Mouse (Mus musculus): ENCODE results near the gene Mgst1. TPM values are rescaled to one million over a fixed set of nuclear protein-coding genes. Genes with fewer than 3 reads are reported as not detected.

Mgst1 gene
- total RNA-seq (2021), result 10 to 100 TPM; 10.4 to 12.2 TPM

DNA sequence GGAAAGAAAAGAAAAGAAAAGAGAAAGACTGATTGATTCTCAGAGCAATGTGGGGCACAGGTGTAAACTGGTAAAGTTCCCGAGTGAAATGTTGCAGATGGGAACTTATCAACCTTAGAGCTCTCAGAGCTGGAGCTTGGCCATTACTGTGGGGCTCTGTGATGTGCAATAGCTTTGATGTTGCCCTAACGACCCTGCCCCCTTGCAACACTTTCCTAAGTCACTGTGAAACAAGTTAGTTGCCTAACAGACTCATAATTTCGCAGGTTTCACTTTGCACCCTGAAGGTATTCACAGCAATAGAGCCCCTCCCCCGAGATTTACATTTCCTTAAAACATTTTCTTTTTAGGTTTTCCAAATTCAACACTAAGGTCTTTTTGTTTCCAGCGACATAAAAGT lies at the start of gene Mgst1:
Mgst1 (plus strand) TSS at position 387 of the 400 bp plus-strand sequence.
- no peak for DNase-seq (ENCODE audit: extremely low spot score in 1 of 2, low spot score in 1 of 2)

DNA sequence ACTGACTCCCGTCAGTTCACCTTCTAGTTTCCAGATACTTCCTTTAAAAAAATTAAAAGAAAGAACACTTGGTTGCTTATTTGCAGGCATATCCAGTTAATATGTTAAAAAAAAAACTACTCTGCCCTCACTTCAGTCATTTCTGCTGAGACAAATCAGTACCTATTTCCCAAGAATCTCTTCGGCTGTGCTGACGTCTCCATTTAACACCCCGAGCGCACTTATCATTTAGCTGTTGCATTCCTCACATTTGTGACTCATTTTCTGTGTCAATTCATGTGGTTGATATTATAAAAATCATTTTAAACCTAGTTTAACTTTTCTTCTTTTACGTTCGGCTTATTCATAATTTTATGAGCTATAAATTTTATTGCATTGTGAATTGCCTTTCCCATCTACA lies 47.7 kb upstream of the Mgst1 start:
- DNase-seq (ENCODE audit: extremely low spot score in 1 of 2, low spot score in 1 of 2), result no peak

DNA sequence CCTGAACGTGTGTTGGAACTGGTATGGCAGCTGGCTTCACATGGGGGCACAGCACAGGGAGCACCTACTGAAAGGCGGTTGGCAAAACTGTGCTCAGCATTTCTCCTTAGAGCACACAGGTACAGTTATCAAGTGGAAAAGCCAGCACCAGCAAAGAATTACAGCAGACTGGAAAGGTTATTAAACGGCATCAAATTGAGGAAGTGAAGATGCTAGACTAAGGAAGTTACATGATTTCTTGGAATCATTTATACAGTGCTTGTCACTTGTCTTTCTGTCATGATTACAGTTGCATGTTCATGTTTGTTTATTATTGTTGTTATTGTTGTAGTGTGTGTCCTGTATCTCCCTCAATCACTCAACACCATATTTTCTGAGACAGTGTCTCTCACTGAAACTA lies 45.1 kb upstream of the Mgst1 start:
- no peak for DNase-seq (ENCODE audit: extremely low spot score in 1 of 2, low spot score in 1 of 2)

DNA sequence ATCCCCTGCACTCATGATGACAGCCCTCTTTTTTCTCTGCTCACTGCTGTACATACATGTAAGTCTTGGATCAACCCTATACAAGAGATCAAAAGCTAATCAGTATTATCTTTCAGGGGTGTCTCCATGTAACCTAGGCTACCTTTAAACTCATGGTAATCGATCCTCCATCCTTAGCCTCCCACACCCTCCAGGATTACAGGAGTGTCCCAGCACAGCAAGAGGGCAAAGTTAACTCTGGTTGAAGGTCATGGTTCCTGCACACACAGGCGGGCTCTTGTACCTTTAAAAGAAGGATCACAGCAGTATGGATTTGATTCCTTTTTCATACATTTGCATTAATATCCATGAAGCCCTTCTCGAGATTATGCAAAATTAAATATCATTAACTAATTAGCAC lies 40.5 kb upstream of the Mgst1 start:
- no peak for DNase-seq (ENCODE audit: extremely low spot score in 1 of 2, low spot score in 1 of 2)

DNA sequence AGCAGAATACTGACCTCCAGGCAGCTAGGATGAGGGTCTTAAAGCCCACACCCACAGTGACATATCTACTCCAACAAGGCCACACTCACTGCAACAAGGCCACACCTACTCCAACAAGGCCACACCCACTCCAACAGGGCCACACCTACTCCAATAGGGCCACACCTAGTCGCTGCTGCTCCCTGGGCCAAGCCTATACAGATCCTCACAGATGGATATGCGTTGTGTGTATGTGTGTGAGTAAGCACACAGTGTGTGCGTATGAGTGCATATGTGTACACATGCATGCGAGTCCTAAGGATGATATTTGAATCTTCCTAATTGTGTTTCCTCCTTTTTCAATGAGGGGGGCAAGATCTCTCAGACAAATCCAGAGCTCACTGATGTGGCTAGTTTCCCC lies 38.3 kb upstream of the Mgst1 start:
- DNase-seq (ENCODE audit: extremely low spot score in 1 of 2, low spot score in 1 of 2), result no peak

DNA sequence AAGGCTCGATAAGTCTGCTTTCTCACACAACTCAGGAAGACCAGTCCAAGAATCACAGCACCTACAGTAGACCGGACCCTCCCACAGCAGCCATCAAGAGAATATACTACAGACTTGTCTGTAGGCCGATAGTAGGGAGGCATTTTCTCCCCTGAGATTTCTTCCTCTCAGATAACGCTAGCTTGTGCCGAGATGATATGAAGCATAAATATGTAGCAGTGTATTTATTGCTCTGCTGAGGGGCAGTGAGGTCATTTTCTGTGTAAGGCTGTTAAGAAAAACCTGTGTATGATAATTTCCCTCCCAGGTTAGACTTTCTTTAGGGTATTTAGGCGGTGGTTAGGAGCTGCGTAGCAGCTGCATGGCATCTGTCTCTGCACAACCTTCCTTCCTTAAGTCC lies 37.2 kb upstream of the Mgst1 start:
- DNase-seq (ENCODE audit: extremely low spot score in 1 of 2, low spot score in 1 of 2), result no peak

DNA sequence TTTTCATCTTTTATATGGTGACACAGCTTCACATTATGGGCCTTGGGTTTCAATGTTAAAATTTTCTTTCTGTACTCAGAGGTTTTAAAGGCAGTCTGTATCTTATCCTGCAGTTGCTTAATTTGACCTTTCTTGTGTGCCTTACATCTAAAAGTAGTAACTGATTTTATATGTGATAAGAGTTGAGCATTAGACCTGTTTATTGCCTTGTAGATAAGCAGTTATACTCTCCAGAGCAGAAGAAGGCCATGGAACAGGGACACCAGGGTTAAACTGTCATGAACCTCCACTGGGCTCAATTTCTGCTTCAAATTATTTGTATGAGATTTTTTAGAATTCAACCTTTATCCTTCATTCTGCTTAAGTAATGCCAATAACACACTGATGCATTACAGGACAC lies 35.6 kb upstream of the Mgst1 start:
- no peak for DNase-seq (ENCODE audit: extremely low spot score in 1 of 2, low spot score in 1 of 2)

DNA sequence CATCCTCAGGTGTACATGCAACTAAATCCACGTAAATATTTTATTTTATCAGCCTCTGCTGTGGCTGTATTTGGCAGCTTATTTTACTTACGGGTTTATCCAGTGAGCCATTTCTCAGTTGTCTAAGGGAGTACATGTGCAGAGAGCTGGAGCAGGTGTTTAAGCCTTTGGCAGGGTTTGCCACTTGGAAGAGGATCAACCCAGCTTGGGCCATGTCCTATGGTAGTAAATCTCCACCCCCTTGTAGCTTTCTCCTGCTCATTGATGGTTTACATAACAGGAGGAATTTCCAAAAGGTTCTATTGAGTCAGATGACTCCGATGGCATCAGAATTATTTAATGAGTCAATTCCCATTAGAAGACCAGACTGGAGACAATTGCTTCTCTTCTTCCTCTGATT lies 22.6 kb upstream of the Mgst1 start:
- DNase-seq (ENCODE audit: extremely low spot score in 1 of 2, low spot score in 1 of 2), result no peak

DNA sequence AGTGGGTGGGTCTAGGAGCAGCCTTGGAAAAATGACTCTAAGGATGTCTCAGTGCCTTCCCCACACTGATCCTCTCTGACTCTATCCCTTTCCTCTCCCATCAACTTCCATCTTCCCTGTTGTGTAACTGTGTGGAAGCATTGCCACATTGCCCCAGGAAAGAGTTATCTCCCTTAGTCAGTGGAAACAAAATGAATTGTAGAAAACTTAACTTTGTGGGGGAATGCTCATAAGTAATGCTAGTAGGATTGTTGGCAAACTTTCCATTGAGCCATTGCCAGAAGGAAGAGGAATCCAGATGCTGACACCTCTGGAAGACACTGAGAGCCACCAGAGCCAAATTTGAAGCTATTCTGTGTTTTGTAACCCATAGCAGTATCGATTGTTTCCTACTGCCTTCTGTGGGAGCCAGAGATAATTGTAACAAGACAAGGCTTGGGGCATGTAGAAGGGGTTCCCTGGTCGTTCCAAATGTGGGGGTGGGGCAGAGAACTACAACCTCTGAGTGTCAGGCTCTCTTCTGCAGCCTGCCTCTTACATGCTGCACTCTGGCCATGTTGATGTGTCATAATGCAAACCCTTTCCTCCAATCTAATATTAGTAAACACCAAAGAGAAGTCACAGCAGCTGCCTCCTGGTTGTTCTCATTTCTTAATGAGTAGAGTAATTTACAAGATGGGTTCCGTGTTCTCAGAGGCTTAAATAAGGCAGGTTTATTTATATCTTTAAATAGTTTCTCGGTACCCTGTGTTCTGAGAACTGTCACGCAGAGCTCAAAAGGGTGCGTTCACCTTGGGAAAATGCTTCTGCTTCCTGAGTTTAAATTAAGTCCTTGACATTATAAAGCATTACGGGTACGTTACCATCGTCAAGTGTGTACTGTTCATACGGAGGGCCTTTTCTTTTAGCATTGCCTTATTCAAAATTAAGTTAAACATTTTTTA lies 11.5 kb upstream of the Mgst1 start:
- DNase-seq (ENCODE audit: extremely low spot score in 1 of 2, low spot score in 1 of 2), result no peak

DNA sequence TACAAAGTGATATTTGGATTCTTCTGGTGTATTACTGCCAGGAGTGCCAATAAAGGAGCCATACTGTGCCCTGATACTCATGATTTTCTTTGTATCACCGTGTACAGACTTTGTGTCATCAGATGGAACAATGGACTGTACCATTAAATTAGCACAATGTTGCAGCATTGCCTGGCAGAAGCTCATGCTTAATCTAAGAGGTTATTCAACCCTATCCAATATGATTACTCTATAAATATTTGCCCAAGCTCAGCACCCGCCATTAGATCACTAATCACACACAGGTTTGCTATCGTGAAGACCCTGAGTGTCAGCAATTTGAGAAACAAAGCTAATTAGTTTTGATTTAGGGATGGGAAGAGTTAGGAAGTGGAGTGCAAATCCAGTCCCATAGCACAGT lies 9.6 kb upstream of the Mgst1 start:
- no peak for DNase-seq (ENCODE audit: extremely low spot score in 1 of 2, low spot score in 1 of 2)

DNA sequence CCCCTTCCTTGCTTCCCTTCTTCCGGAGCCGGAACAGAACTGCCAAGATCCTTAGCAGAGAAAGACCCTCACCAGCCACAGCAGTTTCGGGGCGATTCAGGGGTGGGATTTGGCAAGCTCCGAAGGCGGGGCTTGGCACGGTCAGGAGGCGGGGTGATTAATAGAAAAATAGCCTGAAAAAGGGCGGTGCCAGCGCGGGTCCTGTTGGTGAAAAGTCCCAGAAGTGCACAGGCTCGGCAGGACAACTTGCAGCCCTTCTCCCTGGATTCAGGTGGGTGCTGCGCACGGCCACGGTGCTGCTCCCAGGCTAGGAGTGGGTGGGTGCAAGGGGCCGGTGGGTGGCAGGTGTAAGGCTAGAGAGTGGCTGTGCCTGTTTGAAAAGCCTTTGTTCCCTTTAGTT lies 220 bp downstream of the Mgst1 start:
- no peak for DNase-seq (ENCODE audit: extremely low spot score in 1 of 2, low spot score in 1 of 2)

DNA sequence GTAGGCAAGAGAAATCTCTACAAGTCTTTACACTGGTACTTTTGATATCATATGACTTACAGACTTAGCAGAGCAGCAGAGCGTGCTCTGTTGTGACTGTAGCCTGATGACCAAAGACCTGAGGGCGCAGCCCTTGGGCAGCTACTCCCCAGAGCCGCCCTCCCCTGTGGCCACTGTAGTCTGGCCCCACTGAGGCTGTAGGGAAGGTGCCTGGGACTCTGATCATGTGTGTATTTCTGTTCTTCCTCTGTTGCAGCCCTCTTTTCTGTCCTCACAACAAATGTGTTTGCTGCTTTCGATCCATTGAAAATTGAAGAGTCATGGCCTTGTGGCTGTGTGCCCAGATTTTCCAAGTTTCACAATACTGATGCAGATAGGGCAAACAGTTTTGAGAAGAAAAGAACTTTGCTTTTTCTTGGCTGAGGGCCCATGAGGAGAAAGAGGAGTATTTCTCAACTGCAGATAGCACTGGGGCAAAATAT lies 1.0 kb downstream of the Mgst1 start:
- DNase-seq (ENCODE audit: extremely low spot score in 1 of 2, low spot score in 1 of 2), result no peak

DNA sequence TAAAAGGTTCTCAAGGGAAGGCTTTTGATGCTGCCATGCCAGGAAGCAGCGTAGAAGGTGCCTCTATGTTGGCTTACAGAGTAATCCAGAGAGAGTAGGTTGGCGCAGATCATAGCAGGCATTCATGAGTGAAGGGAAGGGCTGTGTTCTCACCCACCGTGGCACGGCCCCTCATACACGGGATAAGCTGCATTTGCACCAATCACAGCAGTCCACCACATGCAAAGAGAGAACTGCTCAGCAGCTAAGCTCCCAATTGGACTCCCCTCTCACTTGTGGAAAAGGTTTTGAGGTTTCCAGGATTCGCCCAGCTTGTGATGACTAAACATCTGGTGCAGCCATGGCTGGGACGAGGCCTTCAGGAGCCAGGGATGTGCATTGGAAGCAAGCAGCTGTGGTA lies 2.5 kb downstream of the Mgst1 start:
- no peak for DNase-seq (ENCODE audit: extremely low spot score in 1 of 2, low spot score in 1 of 2)

DNA sequence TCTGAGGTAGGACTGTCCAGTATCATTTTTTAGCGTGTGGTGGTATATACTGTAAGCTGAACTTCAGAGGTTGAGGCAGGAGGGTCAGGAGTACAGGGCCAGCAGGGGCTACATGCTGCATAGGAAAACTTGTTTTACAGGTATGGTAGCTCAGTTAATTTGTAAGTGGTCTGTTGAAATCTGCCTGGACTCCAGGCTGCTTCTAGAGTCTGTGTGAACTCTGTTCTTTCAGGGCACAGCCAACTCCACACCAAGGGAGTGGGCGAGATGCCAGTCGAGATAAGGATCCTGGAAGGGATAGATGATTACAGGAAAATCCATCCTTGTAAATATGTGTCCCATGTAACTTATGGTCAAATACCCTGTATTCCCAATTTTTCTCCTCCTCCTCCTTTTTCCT lies 3.3 kb downstream of the Mgst1 start:
- DNase-seq (ENCODE audit: extremely low spot score in 1 of 2, low spot score in 1 of 2), result no peak

DNA sequence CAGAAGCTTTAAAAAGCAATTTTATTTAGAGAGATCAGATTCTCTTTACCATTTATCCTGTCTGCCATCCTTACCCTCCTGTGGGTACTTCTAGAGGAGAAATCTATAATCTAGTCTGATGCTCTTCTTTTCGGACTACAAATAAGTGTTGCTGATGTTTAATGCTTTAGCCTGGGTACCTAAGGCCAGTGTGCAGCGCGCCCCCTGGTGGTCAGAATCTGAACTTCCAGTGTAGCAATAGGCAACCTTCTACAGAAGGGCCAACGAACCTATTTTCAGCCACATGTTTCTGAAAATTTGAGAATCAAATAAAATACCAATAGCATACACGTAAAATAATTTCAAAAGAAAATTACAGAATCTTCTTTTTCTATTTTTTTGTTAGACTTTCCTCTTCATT lies 13.0 kb downstream of the Mgst1 start:
- DNase-seq (ENCODE audit: extremely low spot score in 1 of 2, low spot score in 1 of 2), result peak; percentile 75 to 95

DNA sequence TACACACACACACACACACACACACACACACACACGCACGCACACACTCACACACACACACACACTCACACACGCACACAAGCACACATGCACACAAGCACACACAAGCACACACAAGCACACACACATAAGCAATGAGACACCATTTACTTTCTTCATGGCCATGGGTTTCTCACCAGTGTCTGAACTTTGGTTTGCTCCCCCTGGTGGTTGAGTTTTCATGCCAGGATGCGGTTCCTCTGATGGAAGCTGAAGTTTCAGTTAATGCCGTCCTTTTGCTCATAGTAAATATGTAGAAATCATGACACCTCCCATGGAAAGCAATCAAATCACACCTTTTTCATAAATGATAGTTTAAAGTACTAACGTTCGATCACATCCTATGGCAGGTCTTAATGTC lies 23.8 kb downstream of the Mgst1 start:
- peak in 1 of 2 experiments; percentile 58 for DNase-seq (ENCODE audit: extremely low spot score in 1 of 2, low spot score in 1 of 2)

DNA sequence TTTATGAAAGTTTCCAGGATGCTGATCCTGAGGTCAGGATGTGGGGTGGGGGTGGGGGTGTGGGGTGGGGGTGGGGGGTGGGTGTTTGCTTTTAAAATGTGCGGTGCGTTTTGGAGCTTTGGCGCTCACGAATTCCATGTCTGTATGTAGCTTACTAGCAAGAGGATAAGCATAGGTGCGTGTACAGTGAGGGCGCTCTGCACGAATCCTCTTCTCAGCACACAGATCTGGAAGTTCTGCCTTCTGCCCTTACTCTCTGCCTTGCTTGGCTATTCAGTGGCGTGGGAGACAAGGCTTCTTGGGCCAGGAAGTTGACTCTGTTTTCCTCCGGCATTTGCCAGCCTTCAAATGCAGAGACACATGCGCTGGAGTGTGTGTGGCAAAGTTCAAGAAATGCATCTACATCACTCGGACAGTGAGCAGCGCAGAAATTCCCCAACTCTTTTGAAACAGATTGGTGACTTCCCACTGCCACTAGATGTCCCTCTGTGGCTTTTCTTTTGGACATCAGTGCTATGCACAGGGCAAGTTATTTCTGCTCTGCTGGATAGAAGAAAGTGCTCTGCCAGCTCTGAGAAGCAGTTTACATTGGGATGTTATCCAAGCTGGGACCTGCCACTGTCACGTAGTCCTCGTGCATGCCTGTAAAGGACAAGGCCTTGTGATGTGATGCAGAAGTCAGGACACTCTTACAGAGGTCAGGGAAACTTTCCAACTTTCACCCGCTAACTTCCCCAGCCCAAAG lies 31.5 kb downstream of the Mgst1 start:
- DNase-seq (ENCODE audit: extremely low spot score in 1 of 2, low spot score in 1 of 2), result peak in 1 of 2 experiments; percentile 8

Other genes starting within 250 kb of the Mgst1 start
- under 1 TPM in 1 of 2 experiments, not detected in 1; 0.44 TPM for gene Slc15a5, start 60.4 kb upstream of the Mgst1 start, total RNA-seq (2021)

All from layer of hippocampus, postnatal 25 days (tissue).